Mouse (Mus musculus) myocyte (in vitro differentiated cells): ENCODE data around the gene Ado. TPM values are rescaled to one million over a fixed set of nuclear protein-coding genes. Genes with fewer than 3 reads are reported as not detected.

Experiments used
- H3K27me3 ChIP-seq: one replicate; pipeline ENCODE4 v1.6.1; 2011; ENCODE audit not compliant: control insufficient read depth, insufficient read depth, insufficient read length
- H3K36me3 ChIP-seq: one replicate; pipeline ENCODE4 v1.6.1; 2011; ENCODE audit not compliant: control insufficient read depth, insufficient read depth
- H3K4me2 ChIP-seq: one replicate; pipeline ENCODE4 v1.6.1; 2011; ENCODE audit warnings: low read depth, control low read depth
- H3K4me3 ChIP-seq: one replicate; pipeline ENCODE4 v1.5.1; 2011; ENCODE audit warnings: mild to moderate bottlenecking, control low read depth, moderate library complexity
- H3K79me2 ChIP-seq: one replicate; pipeline ENCODE4 v1.6.1; 2011; ENCODE audit not compliant: control insufficient read depth, insufficient read depth
- H3ac ChIP-seq: one replicate; pipeline ENCODE4 v1.6.1; 2011; ENCODE audit not compliant: control insufficient read depth, insufficient read length
- CEBPB ChIP-seq: IDR thresholded peaks from 2 replicates; pipeline ENCODE4 v1.6.1; 2011; ENCODE audit warnings: mild to moderate bottlenecking, moderate library complexity; ENCODE audit not compliant: poor library complexity, insufficient read depth, severe bottlenecking
- E2F4 ChIP-seq: IDR thresholded peaks from one replicate; pipeline ENCODE4 v1.6.1; 2011; ENCODE audit warnings: mild to moderate bottlenecking, control low read depth, moderate library complexity; ENCODE audit not compliant: insufficient read depth
- MAX ChIP-seq: IDR thresholded peaks from one replicate; pipeline ENCODE4 v1.6.1; 2011; ENCODE audit warnings: low read depth, mild to moderate bottlenecking, control low read depth
- MYOD1 ChIP-seq, 3 experiments: IDR thresholded peaks; one replicate each; pipeline ENCODE4 v1.6.1; 2011; ENCODE audit warnings: control low read depth in 2 of 3, low read depth in 2 of 3, mild to moderate bottlenecking in 2 of 3, moderate library complexity in 1 of 3; ENCODE audit not compliant: insufficient read length in 2 of 3, control insufficient read depth in 1 of 3
- MYOG ChIP-seq, 3 experiments: IDR thresholded peaks; one replicate each; pipeline ENCODE4 v1.6.1; 2011; ENCODE audit warnings: control low read depth in 2 of 3, low read depth in 2 of 3, mild to moderate bottlenecking in 2 of 3; ENCODE audit not compliant: insufficient read length in 2 of 3, control insufficient read depth in 1 of 3, insufficient read depth in 1 of 3
- POLR2A ChIP-seq: IDR thresholded peaks from one replicate; pipeline ENCODE4 v1.6.1; 2011; ENCODE audit warnings: low read depth, mild to moderate bottlenecking, control low read depth, moderate library complexity; ENCODE audit not compliant: insufficient read length
- POLR2AphosphoS2 ChIP-seq: IDR thresholded peaks from one replicate; pipeline ENCODE4 v1.6.1; 2011; ENCODE audit warnings: low read depth, control low read depth; ENCODE audit not compliant: insufficient read length
- REST ChIP-seq: IDR thresholded peaks from one replicate; pipeline ENCODE4 v1.6.1; 2011; ENCODE audit warnings: mild to moderate bottlenecking, control low read depth, moderate library complexity; ENCODE audit not compliant: insufficient read depth, insufficient read length
- SRF ChIP-seq: IDR thresholded peaks from one replicate; pipeline ENCODE4 v1.6.1; 2011; ENCODE audit warnings: low read depth; ENCODE audit not compliant: control insufficient read depth, insufficient read length
- TCF12 ChIP-seq: IDR thresholded peaks from one replicate; pipeline ENCODE4 v1.6.1; 2011; ENCODE audit warnings: mild to moderate bottlenecking, control low read depth; ENCODE audit not compliant: poor library complexity, insufficient read depth, severe bottlenecking
- TCF3 ChIP-seq: IDR thresholded peaks from one replicate; pipeline ENCODE4 v1.6.1; 2011; ENCODE audit warnings: low read depth, control low read depth; ENCODE audit not compliant: insufficient read length
- USF1 ChIP-seq: IDR thresholded peaks from one replicate; pipeline ENCODE4 v1.6.1; 2011; ENCODE audit warnings: low read depth, mild to moderate bottlenecking, control low read depth, moderate library complexity
- polyA plus RNA-seq: library from polyadenylated mRNA; unstranded; fragments of >200 nt; fragmentation: generic; extraction: Trizol; gene quantifications from one replicate; pipeline ENCODE4 v1.2.1, GENCODE M21; 2012; ENCODE audit warnings: missing spikeins

Gene Ado
- polyA plus RNA-seq, 1 experiment = 18.3 TPM

DNA sequence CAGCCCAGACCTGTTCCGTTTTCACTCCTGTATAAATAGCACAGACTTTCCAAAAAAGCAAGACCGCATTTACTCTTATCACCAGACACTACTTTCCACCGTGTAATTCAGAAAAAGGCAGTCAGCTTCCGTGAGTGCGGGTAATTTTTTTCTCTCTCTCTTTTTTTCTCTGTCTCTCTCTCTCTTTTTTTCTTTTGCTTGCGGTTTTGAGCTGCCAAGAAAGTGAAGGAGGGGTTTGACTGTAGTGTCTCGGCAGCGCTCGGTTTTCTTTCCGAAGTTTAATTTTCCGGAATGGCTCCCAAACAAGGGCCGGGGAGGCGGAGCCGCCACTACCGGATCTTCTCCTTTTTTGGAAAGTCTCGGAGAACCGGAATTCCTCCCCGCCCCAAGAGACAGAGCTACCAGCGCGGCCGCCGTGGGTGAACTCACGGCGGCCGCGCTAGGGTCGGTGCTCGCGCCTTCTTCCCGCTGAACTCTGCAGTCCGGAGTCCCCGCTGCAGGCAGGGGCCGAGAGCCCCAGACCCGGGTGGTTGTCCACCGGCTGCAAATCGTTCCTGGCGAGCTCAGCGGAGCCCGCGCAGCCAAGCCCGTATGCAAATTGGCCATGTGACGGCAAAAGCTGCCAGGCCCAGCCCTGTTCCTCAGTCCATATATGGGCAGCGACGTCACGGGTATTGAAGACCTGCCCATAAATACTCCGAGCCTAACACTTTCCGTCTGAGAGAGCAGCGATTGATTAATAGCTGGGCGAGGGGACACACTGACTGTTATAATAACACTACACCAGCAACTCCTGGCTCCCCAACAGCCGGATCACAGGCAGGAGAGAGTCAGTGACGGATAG is 11.4 kb downstream of the Ado start:
- Histone ChIP-seq H3ac (peak overlapping the region; percentile 39), H3K4me3 (peak overlapping the region; percentile 60), H3K4me2 (peak overlapping the region; percentile 99), H3K27me3 (peaks cover 7% of the 10 kb centered on the region), H3K79me2 (peaks cover 27% of the 10 kb centered on the region), H3K36me3 (no peaks in the 10 kb centered on the region)
- no peak for TF ChIP-seq TCF3
- TF ChIP-seq POLR2AphosphoS2 = no peak
- no peak for TF ChIP-seq CEBPB
- no peak for TF ChIP-seq TCF12
- TF ChIP-seq POLR2A = peak; percentile 45
- peak; percentile 92 for TF ChIP-seq USF1
- TF ChIP-seq SRF = peak; percentile 99

DNA sequence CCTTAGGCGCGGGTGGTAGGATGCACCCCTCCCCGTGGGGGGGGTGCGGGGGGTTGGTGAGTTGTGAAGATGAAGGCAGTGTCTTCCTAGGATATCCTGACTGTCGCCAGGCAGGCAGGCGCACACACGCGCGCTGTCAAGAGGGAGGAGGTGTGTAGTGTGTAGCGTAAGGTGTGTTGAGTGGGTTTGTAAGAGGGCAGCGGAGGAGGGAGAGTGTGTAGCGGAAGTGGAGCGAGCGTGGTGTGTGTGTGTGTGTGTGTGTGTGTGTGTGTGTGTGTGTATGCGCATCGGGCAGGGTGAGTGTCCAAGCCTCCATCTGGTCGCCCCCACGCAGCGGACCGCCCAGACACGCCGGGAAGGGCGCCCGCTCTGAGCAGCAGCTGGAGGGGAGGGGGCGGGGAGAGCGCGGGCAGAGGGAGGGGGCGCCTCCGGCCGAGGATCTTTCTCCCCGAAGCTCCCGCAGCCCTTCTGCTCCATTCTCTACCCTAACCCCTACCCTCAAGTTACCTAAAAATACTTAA is 12.1 kb downstream of the Ado start:
- Histone ChIP-seq H3K4me3 (peak overlapping the region; percentile 60), H3ac (peak overlapping the region; percentile 39), H3K79me2 (peaks cover 26% of the 10 kb centered on the region), H3K36me3 (no peaks in the 10 kb centered on the region), H3K27me3 (peaks cover 7% of the 10 kb centered on the region), H3K4me2 (peak overlapping the region; percentile 99)
- TF ChIP-seq TCF3 (peak; percentile 56), POLR2A (peak; percentile 45), MYOD1 (IDR thresholded peaks at IDR 0.05; ENCODE audit: control insufficient read depth in 1 of 3, insufficient read length in 2 of 3, low read depth in 2 of 3) (peak in 2 of 3 experiments; percentile 50 to 80), MYOG (IDR thresholded peaks at IDR 0.05; ENCODE audit: control insufficient read depth in 1 of 3, insufficient read depth in 1 of 3, insufficient read length in 2 of 3, low read depth in 2 of 3) (peak in 2 of 3 experiments; percentile 50 to 77), POLR2AphosphoS2 (peak; percentile 37), E2F4 (no peak)

- H3K79me2 ChIP-seq = peaks cover 19% of the 10 kb centered on the region
- H3K4me3 ChIP-seq = peak overlapping the region; percentile 60
- H3K4me2 ChIP-seq = peak overlapping the region; percentile 99
- H3ac ChIP-seq = peak overlapping the region; percentile 39
- peak in 1 of 3 experiments; percentile 52 for TF ChIP-seq MYOG (IDR thresholded peaks at IDR 0.05; ENCODE audit: control insufficient read depth in 1 of 3, insufficient read depth in 1 of 3, insufficient read length in 2 of 3, low read depth in 2 of 3)
- TF ChIP-seq USF1 = no peak
- TF ChIP-seq TCF3 = no peak
- TF ChIP-seq CEBPB = no peak
- TF ChIP-seq MYOD1 (IDR thresholded peaks at IDR 0.05; ENCODE audit: control insufficient read depth in 1 of 3, insufficient read length in 2 of 3, low read depth in 2 of 3) = peak in 1 of 3 experiments; percentile 58
- peak; percentile 60 for TF ChIP-seq SRF
- TF ChIP-seq MAX = no peak
- TF ChIP-seq TCF12 = no peak
- TF ChIP-seq POLR2A = no peak
- TF ChIP-seq POLR2AphosphoS2 = no peak
- no peak for TF ChIP-seq REST
- no peak for TF ChIP-seq E2F4
- H3K27me3 ChIP-seq = peaks cover 7% of the 10 kb centered on the region
- no peaks in the 10 kb centered on the region for H3K36me3 ChIP-seq
These were observed 12.8 kb downstream of the Ado start for GRCm38 (mm10) chr10:67535972-67536371.

GRCm38 (mm10) chr10:67535256-67535655 is 13.5 kb downstream of the Ado start, which contains the start of gene Egr2:
Gene Egr2, plus strand, starts transcription at chr10:67535475.
- Histone ChIP-seq H3K27me3 (peaks cover 7% of the 10 kb centered on the region), H3K79me2 (peaks cover 17% of the 10 kb centered on the region), H3K4me3 (peak within 1 kb of the TSS; percentile 60), H3ac (peak within 1 kb of the TSS; percentile 39), H3K4me2 (peak within 1 kb of the TSS; percentile 99), H3K36me3 (no peaks in the 10 kb centered on the region)
- TF ChIP-seq POLR2A (no peak), CEBPB (no peak), TCF3 (no peak), TCF12 (no peak)

DNA sequence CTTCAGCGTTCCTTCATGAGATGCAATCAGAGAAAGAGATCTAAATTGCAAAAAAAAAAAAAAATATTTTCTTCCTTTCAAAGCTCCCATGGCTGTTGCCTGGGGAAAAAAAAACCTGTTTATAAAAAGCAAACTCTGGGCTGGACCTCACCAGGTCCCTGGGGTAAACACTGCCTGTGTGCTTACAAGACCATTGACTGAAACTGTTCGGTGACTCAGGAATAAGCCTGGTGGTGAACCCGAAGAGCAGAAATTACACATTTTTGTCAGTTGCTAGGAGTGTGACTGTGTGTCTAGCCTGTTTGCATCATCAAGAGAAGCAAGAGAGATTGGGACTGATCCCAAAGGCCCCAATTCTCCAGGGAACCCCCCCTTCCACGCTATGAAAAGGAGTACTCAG is 19.0 kb downstream of the Ado start:
- H3K4me2 ChIP-seq = no peak overlapping the region
- H3K79me2 ChIP-seq = no peaks in the 10 kb centered on the region
- no peak overlapping the region for H3K4me3 ChIP-seq
- no peaks in the 10 kb centered on the region for H3K36me3 ChIP-seq
- no peaks in the 10 kb centered on the region for H3K27me3 ChIP-seq
- TF ChIP-seq TCF12 = no peak
- no peak for TF ChIP-seq TCF3
- no peak for TF ChIP-seq MYOD1 (IDR thresholded peaks at IDR 0.05; ENCODE audit: control insufficient read depth in 1 of 3, insufficient read length in 2 of 3, low read depth in 2 of 3)
- H3ac ChIP-seq = no peak overlapping the region
